Mouse (Mus musculus): ENCODE results near the gene Zfp617.

DNA sequence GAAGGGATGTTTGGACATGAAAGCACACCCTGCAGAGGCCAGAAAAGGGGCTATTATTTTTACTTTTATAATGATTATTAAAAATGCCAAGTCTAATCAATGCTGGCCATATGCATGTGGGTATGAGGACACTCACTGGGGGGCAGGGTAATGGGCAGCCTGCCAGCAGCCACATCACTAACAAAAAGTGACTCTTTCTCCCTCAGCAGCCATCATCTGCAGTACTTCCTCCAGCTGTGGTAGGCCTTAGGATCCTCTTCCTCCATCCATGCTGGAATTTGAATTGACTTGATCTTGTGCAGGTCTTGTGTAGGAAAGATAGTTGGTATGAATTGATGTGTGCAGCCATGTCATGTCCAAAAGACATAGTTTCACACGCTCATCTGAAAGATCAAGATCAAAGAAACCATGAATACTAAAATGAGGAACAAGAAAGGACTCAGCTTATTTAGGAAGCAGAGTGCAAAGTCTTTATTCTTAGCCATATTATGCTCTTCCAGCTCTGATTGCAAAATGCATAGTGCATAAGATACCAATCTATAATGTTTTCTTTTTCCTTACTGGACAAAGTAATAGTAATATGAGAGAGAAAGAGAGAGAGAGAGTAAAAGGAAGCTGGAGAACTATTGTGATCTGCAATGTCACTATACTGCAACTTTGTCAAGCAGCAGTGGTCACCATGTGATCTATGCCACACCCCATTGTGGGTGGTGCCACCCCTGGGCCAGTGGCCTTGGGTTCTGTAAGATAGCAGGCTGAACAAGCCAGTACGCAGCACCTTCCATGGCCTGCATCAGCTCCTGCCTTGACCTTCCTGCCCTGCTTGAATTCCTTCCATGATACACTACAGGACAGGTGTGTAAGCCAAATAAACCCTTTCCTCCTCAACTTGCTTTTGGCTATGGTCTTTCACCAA is 32.1 kb downstream of the Zfp617 start:
- TF ChIP-seq POLR2A (IDR thresholded peaks at IDR 0.05; ENCODE audit: control insufficient read depth, extremely low read depth, insufficient read depth, low read length, poor library complexity), result no peak
- TF ChIP-seq CTCF (IDR thresholded peaks at IDR 0.05; ENCODE audit: borderline replicate concordance, control insufficient read depth, extremely low read depth, insufficient read depth, low read length, poor library complexity), result no peak
